Mouse (Mus musculus) monocyte, adult 2 months (primary cell): ENCODE measurements around the gene Frmd4a.
"Not testable (repeated sequence)": the region's sequence is repeated elsewhere in the genome, so short reads cannot be mapped to it uniquely, and the experiment has no call there.

Experiments used
- DNase-seq, 2 experiments: peaks; one replicate each; pipeline ENCODE4 v3.0.0; 2022; ENCODE audit warnings: low spot score in 2 of 2, low read depth in 1 of 2

The Frmd4a gene

GRCm38 (mm10) chr2:4608253-4608652 lies 590.7 kb downstream of the Frmd4a start:
- no peak for DNase-seq

- no peak for DNase-seq
Observed at GRCm38 (mm10) chr2:4609433-4609832, 591.9 kb downstream of the Frmd4a start.

- DNase-seq: no peak
Observed at GRCm38 (mm10) chr2:4611295-4611694, 593.8 kb downstream of the Frmd4a start.

GRCm38 (mm10) chr2:4611704-4612103 lies 594.2 kb downstream of the Frmd4a start:
- DNase-seq: no peak

- DNase-seq: not testable (repeated sequence)
Observed at GRCm38 (mm10) chr2:4614276-4614929, 596.9 kb downstream of the Frmd4a start.

- DNase-seq: no peak
Observed at GRCm38 (mm10) chr2:4615014-4615546, 597.6 kb downstream of the Frmd4a start.

- no peak for DNase-seq
Observed at GRCm38 (mm10) chr2:4616995-4617394, 599.5 kb downstream of the Frmd4a start.

GRCm38 (mm10) chr2:4619126-4619525 lies 601.6 kb downstream of the Frmd4a start:
- not testable (repeated sequence) for DNase-seq

- no peak for DNase-seq
Observed at GRCm38 (mm10) chr2:4619893-4620593, 602.5 kb downstream of the Frmd4a start.

- DNase-seq: no peak
Observed at GRCm38 (mm10) chr2:4620640-4621401, 603.3 kb downstream of the Frmd4a start.

GRCm38 (mm10) chr2:4621471-4621985 lies 604.0 kb downstream of the Frmd4a start:
- no peak for DNase-seq

- no peak for DNase-seq
Observed at GRCm38 (mm10) chr2:4626911-4627310, 609.4 kb downstream of the Frmd4a start.

- DNase-seq: no peak
Observed at GRCm38 (mm10) chr2:4628920-4629319, 611.4 kb downstream of the Frmd4a start.

GRCm38 (mm10) chr2:4629470-4629869 lies 612.0 kb downstream of the Frmd4a start:
- no peak for DNase-seq

GRCm38 (mm10) chr2:4630197-4630835 lies 612.8 kb downstream of the Frmd4a start:
- DNase-seq: no peak

- DNase-seq: no peak
Observed at GRCm38 (mm10) chr2:4635804-4636203, 618.3 kb downstream of the Frmd4a start.

- DNase-seq: no peak
Observed at GRCm38 (mm10) chr2:4636656-4637055, 619.1 kb downstream of the Frmd4a start.

- no peak for DNase-seq
Observed at GRCm38 (mm10) chr2:4638189-4638588, 620.7 kb downstream of the Frmd4a start.

GRCm38 (mm10) chr2:4645066-4645465 lies 627.5 kb downstream of the Frmd4a start:
- DNase-seq: no peak

- no peak for DNase-seq
Observed at GRCm38 (mm10) chr2:4648094-4648493, 630.6 kb downstream of the Frmd4a start.

GRCm38 (mm10) chr2:4649646-4650045 lies 632.1 kb downstream of the Frmd4a start:
- DNase-seq: no peak
